Mouse (Mus musculus) heart, embryonic 14.5 days (tissue): ENCODE data around the gene Cyp17a1. TPM values are rescaled to one million over a fixed set of nuclear protein-coding genes. Genes with fewer than 3 reads are reported as not detected.

Source experiments
- ATAC-seq: fragments of 200-750 bp; cut with Nextera tagmentation; 2 replicates; pipeline ENCODE4 v1.8.0; 2017; ENCODE audit warnings: low read depth, moderate TSS enrichment; ENCODE audit not compliant: insufficient number of reproducible peaks, insufficient read depth, low FRiP score
- H3K27ac ChIP-seq, 2 experiments: fragments of 200-500 bp in 1 of 2; fragments of 300-500 bp in 1 of 2; sonication (generic) in 1 of 2; replicated peaks in 1 of 2; 2 replicates each; pipeline ENCODE4 v1.5.1; 2012 to 2014; ENCODE audit warnings: low read depth in 2 of 2, low read length in 2 of 2, control low read depth in 1 of 2, mild to moderate bottlenecking in 1 of 2, mixed read lengths in 1 of 2; ENCODE audit not compliant: control insufficient read depth in 1 of 2, insufficient read depth in 1 of 2
- H3K27me3 ChIP-seq: fragments of 300-500 bp; sonication (generic); 2 replicates; pipeline ENCODE4 v1.6.1; 2014; ENCODE audit warnings: mild to moderate bottlenecking, low read length, control low read depth; ENCODE audit not compliant: control insufficient read depth, insufficient read depth
- H3K36me3 ChIP-seq: fragments of 300-500 bp; sonication (generic); 2 replicates; pipeline ENCODE4 v1.6.1; 2014; ENCODE audit warnings: mild to moderate bottlenecking, control low read depth, low read length, mixed read lengths; ENCODE audit not compliant: control insufficient read depth, insufficient read depth
- H3K4me1 ChIP-seq, 2 experiments: fragments of 200-500 bp in 1 of 2; fragments of 300-500 bp in 1 of 2; sonication (generic) in 1 of 2; 2 replicates each; pipeline ENCODE4 v1.6.1; 2012 to 2014; ENCODE audit warnings: low read length in 2 of 2, control low read depth in 1 of 2, mixed read lengths in 1 of 2; ENCODE audit not compliant: control insufficient read depth in 2 of 2, insufficient read depth in 2 of 2
- H3K4me2 ChIP-seq: fragments of 300-500 bp; sonication (generic); 2 replicates; pipeline ENCODE4 v1.6.1; 2014; ENCODE audit warnings: mild to moderate bottlenecking, low read length
- H3K4me3 ChIP-seq, 2 experiments: fragments of 200-500 bp in 1 of 2; fragments of 300-500 bp in 1 of 2; sonication (generic) in 1 of 2; 2 replicates each; pipeline ENCODE4 v1.5.1; 2012 to 2014; ENCODE audit warnings: low read length in 2 of 2, mild to moderate bottlenecking in 2 of 2, control low read depth in 1 of 2, low read depth in 1 of 2, moderate library complexity in 1 of 2; ENCODE audit not compliant: control insufficient read depth in 1 of 2, insufficient read depth in 1 of 2
- H3K9ac ChIP-seq: fragments of 300-500 bp; sonication (generic); 2 replicates; pipeline ENCODE4 v1.6.1; 2014; ENCODE audit warnings: mild to moderate bottlenecking, low read length
- H3K9me3 ChIP-seq: fragments of 300-500 bp; sonication (generic); 2 replicates; pipeline ENCODE4 v1.6.1; 2016; ENCODE audit warnings: low read length, control low read depth; ENCODE audit not compliant: control insufficient read depth
- WGBS: fragments of 180-500 bp; shearing (Covaris S2); extraction: QIAGEN DNeasy Blood & Tissue Kit; methylation state at CpG from one replicate; pipeline ENCODE4 v1.1.7; 2014; 5-methylcytosine and 5-hydroxymethylcytosine counted together
- polyA plus RNA-seq: library from polyadenylated mRNA; unstranded; fragments of >200 nt; fragmentation: Nextera tagmentation; extraction: Ambion mirVana; gene quantifications from 2 replicates; pipeline ENCODE4 v1.2.1, GENCODE M21; 2014

The Cyp17a1 gene
- polyA plus RNA-seq, 1 experiment from 2014 or later, result 1.6 TPM

DNA sequence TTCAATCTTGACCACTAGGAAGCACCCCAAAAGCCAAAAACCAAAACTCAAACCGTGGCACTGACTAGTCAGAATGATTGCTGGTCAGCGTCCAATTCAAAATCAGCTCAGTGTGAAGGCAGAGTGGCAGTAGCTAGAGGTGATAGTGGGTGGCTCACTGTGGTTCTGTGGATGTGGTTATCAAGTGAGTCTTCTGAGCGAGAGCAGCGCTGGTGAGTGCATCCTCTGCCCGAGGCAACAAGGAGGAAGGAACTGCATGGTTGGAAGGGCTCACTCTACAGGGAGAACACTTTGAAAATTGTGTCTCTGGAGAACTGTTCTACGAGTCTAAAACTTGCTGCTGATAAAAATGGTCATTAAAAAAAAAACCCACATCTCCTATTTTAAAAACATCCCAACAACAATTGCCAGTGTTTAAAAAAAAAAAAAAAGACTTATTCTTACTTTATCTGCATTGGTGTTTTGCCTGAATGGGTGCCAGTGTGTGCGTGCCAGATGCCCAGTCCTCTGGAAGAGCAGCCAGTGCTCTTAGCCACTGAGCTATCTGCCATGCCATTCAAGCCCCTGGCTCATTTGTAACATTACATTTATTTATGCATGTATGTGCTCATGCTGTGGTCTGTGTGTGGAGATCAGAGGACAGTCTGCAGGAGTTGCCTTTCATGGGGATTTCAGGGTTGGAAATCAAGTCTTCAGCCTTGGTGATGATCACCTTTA lies 33.0 kb upstream of the Cyp17a1 start:
- 40% methylated on average over 7 of the region's 7 CpGs for WGBS
- Histone ChIP-seq H3K27ac (no peak overlapping the region), H3K4me2 (no peak overlapping the region), H3K9ac (no peak overlapping the region), H3K9me3 (no peaks in the 10 kb centered on the region), H3K4me3 (no peak overlapping the region), H3K27me3 (no peaks in the 10 kb centered on the region), H3K36me3 (peaks cover 24% of the 10 kb centered on the region), H3K4me1 (peaks cover 10 to 19% of the 10 kb centered on the region in 2 experiments)
- no peak for ATAC-seq

DNA sequence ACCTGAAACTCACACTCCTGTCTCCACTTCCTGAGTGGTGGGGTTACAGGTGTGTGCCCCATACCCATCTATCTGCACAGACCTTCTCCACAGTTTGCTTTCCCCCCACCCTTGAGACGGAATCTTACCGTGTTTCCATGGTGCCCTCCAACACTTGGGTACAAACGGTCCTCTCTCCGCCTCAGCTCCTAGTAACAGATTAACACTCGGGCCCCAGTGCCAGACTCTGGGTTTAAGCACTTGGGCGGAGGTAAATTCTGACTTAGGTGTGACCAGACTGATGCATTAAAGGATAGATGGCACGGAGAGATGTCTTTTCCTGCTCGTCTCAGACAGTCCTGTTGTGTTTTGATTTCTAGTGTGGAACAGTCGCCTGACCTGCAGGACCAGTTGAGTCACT lies 28.2 kb upstream of the Cyp17a1 start:
- Histone ChIP-seq H3K27ac (no peak overlapping the region), H3K4me1 (peaks cover 0 to 2% of the 10 kb centered on the region in 2 experiments; a peak in 1 of 4 replicates), H3K27me3 (no peaks in the 10 kb centered on the region), H3K4me3 (no peak overlapping the region), H3K9ac (no peak overlapping the region), H3K9me3 (no peaks in the 10 kb centered on the region), H3K36me3 (peaks cover 23% of the 10 kb centered on the region), H3K4me2 (no peak overlapping the region)
- no peak for ATAC-seq
- 84% methylated on average over 9 of the region's 9 CpGs for WGBS

DNA sequence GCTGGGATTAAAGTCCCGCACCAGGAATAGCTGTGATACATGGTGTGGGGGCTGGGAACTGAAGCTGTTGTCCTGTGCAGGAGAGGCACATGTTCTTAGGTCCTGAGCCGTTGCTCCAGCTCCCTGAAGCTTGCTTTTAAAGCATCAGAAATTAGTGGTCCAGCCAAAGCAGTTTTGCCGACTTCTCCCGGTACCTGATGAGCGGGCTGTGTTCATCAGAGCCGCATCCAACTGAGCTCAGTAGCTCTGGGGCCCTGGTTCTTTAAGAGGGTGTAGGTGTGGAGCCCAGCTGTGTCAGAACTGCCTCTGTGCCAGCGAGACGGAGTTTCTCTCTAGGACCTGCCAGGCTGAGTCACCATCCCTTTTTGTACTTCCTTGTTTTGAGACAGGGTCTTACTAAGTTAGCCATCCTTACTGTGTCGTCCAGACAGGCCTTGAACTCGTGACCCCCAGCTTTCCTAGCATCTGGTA lies 26.1 kb upstream of the Cyp17a1 start:
- WGBS, result 70% methylated on average over 10 of the region's 10 CpGs
- Histone ChIP-seq H3K4me2 (no peak overlapping the region), H3K9me3 (no peaks in the 10 kb centered on the region), H3K4me3 (no peak overlapping the region), H3K36me3 (peaks cover 34% of the 10 kb centered on the region), H3K27me3 (no peaks in the 10 kb centered on the region), H3K9ac (no peak overlapping the region), H3K27ac (no peak overlapping the region), H3K4me1 (no peaks in the 10 kb centered on the region)
- no peak for ATAC-seq

DNA sequence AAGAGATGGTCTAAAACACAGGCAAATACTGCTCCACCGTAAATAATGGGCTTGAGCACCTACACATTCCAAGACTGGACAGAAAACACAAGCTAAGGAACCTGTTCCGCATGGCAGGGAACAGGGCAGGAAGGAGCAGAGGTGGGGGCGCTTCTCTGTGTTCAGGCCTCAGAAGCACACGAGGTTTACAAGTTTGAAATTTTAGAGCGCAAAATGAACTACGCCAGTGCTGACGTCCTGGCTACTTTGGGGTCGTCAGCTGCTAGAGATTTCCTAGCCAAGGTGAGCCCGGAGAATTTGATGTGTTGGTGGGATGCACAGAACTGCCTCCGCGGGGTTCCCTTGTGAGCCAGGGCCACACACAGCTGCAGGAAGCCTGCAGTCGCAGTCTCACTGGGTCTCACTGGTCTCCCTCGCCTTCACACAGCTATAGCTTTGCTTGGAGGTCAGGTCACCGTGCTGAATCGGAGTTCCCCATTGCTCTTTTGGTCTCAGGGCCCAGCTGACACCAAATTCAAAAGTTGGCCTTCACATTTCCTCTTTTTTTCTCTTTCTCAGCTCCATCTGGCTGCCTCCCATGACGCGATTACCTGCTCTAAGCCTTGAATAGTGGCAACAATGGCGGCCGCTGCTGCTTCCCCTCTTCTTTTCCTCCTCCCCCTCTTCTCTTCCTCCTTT lies 25.0 kb upstream of the Cyp17a1 start:
- WGBS, result 62% methylated on average over 19 of the region's 19 CpGs

DNA sequence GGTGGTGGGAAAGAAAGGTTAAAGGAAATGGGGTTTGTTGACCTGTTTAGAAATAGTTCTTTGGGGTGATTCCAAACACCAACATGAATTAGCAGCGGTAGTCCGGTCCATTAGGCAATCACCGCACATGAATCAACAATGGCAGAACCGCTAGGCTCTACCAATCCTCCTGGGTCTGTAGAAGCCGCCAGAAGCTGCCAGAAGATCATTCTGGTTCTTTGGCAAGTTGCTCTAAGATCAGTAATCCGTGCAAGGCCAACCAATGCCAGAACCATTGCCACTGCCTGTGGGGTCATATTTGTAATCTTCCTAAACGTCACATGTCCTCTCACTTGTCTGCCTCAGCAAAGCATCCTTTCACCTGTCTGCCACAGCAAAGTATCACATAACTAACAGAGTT lies 24.0 kb upstream of the Cyp17a1 start:
- Histone ChIP-seq H3K27ac (no peak overlapping the region), H3K27me3 (no peaks in the 10 kb centered on the region), H3K9ac (no peak overlapping the region), H3K36me3 (peaks cover 39% of the 10 kb centered on the region), H3K9me3 (no peaks in the 10 kb centered on the region), H3K4me2 (no peak overlapping the region), H3K4me3 (no peak overlapping the region), H3K4me1 (no peaks in the 10 kb centered on the region)
- 93% methylated on average over 7 of the region's 7 CpGs for WGBS
- ATAC-seq, result no peak

More for the DNA sequence above, 25.0 kb upstream of the Cyp17a1 start:
- Histone ChIP-seq H3K27me3 (no peaks in the 10 kb centered on the region), H3K36me3 (peaks cover 39% of the 10 kb centered on the region), H3K4me3 (no peak overlapping the region), H3K9me3 (no peaks in the 10 kb centered on the region), H3K4me1 (no peaks in the 10 kb centered on the region), H3K4me2 (no peak overlapping the region), H3K27ac (no peak overlapping the region), H3K9ac (no peak overlapping the region)
- no peak for ATAC-seq

DNA sequence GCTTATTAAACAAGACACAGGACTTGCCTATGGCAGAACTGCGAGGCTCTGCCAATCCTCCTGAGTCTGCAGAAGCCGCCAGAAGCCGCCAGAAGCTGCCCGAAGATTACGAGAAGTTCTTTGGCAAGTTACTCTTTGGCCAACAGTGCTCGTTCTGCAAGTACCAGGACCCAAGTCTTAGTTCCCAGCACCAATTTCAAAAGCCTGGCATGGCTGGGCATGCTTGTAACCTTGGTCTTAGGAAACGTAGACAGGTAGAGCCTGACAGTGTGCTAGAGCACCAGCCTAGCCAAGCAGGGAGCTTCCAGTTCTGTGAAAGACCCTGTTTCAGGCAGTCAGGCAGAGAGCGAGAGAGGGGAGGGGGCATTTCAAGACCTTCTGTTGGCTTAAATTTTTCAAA lies 23.5 kb upstream of the Cyp17a1 start:
- no peaks in the 10 kb centered on the region for H3K27me3 ChIP-seq
- 93% methylated on average over 8 of the region's 8 CpGs for WGBS
- no peaks in the 10 kb centered on the region for H3K9me3 ChIP-seq
- H3K4me1 ChIP-seq, result no peaks in the 10 kb centered on the region
- ATAC-seq, result no peak
- no peak overlapping the region for H3K9ac ChIP-seq
- H3K36me3 ChIP-seq, result peaks cover 38% of the 10 kb centered on the region
- no peak overlapping the region for H3K27ac ChIP-seq
- H3K4me3 ChIP-seq, result no peak overlapping the region
- H3K4me2 ChIP-seq, result no peak overlapping the region

DNA sequence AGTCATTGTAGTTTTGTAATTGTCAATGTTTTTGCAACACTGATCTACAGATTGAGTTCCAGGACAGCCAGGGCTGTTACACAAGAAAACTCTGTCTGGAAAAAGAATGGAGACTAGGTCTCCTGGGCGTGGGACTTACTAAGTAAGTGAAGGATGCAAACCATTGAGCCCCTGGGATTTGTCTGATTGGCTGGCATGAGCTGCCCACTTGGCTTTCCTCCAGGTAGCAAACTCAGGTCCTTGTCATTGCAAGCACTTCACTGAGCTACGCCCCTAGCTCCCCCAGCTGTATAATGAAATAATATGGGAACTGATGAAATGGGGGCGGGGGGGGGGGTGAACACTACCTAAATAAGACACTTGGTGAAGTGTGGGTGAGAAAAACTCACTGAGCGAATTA lies 20.2 kb upstream of the Cyp17a1 start:
- H3K9me3 ChIP-seq, result no peaks in the 10 kb centered on the region

More for the DNA sequence above, 20.2 kb upstream of the Cyp17a1 start:
- Histone ChIP-seq H3K27me3 (no peaks in the 10 kb centered on the region), H3K4me3 (no peak overlapping the region), H3K4me2 (no peak overlapping the region), H3K9ac (no peak overlapping the region), H3K36me3 (peaks cover 24% of the 10 kb centered on the region), H3K27ac (no peak overlapping the region), H3K4me1 (peaks cover 2 to 6% of the 10 kb centered on the region in 2 experiments; a peak in 3 of 4 replicates)
- no peak for ATAC-seq
- whole genome bisulfite sequencing, result 85% methylated on average over 4 of the region's 4 CpGs
